Mouse (Mus musculus): ENCODE results near the gene Slc22a14.
A peak's percentile ranks its signal among the peaks of the same experiment; 100 is the strongest.
"Not testable (repeated sequence)": the region's sequence is repeated elsewhere in the genome, so short reads cannot be mapped to it uniquely, and the experiment has no call there.

Slc22a14 gene

GRCm38 (mm10) chr9:119322289-119323259, 42.8 kb downstream of the Slc22a14 start, which contains the start of gene Oxsr1:
Oxsr1 (minus strand) TSS chr9:119322427.
- peak; percentile 99 for DNase-seq (ENCODE audit: low read depth, low spot score)

- no peak for DNase-seq (ENCODE audit: low read depth, low spot score)
Measured at GRCm38 (mm10) chr9:119321392-119322229, 43.7 kb downstream of the Slc22a14 start.

- no peak for DNase-seq (ENCODE audit: low read depth, low spot score)
Measured at GRCm38 (mm10) chr9:119320946-119321345, 44.4 kb downstream of the Slc22a14 start.

GRCm38 (mm10) chr9:119320446-119320845, 44.9 kb downstream of the Slc22a14 start:
- no peak for DNase-seq (ENCODE audit: low read depth, low spot score)

GRCm38 (mm10) chr9:119318891-119319290, 46.5 kb downstream of the Slc22a14 start:
- DNase-seq (ENCODE audit: low read depth, low spot score): no peak

GRCm38 (mm10) chr9:119313096-119313495, 52.3 kb downstream of the Slc22a14 start:
- no peak for DNase-seq (ENCODE audit: low read depth, low spot score)

- DNase-seq (ENCODE audit: low read depth, low spot score): no peak
Measured at GRCm38 (mm10) chr9:119309067-119309466, 56.3 kb downstream of the Slc22a14 start.

- DNase-seq (ENCODE audit: low read depth, low spot score): no peak
Measured at GRCm38 (mm10) chr9:119305863-119306262, 59.5 kb downstream of the Slc22a14 start.

GRCm38 (mm10) chr9:119298563-119298962, 66.8 kb downstream of the Slc22a14 start:
- no peak for DNase-seq (ENCODE audit: low read depth, low spot score)

GRCm38 (mm10) chr9:119297696-119298095, 67.7 kb downstream of the Slc22a14 start:
- DNase-seq (ENCODE audit: low read depth, low spot score): no peak

- no peak for DNase-seq (ENCODE audit: low read depth, low spot score)
Measured at GRCm38 (mm10) chr9:119290791-119291190, 74.6 kb downstream of the Slc22a14 start.

GRCm38 (mm10) chr9:119280894-119281682, 84.3 kb downstream of the Slc22a14 start:
- no peak for DNase-seq (ENCODE audit: low read depth, low spot score)

GRCm38 (mm10) chr9:119278031-119278430, 87.3 kb downstream of the Slc22a14 start:
- no peak for DNase-seq (ENCODE audit: low read depth, low spot score)

GRCm38 (mm10) chr9:119276321-119276720, 89.0 kb downstream of the Slc22a14 start:
- no peak for DNase-seq (ENCODE audit: low read depth, low spot score)

GRCm38 (mm10) chr9:119274814-119275213, 90.5 kb downstream of the Slc22a14 start:
- DNase-seq (ENCODE audit: low read depth, low spot score): not testable (repeated sequence)

- DNase-seq (ENCODE audit: low read depth, low spot score): no peak
Measured at GRCm38 (mm10) chr9:119271496-119271895, 93.9 kb downstream of the Slc22a14 start.

GRCm38 (mm10) chr9:119268588-119269145, 96.7 kb downstream of the Slc22a14 start:
- DNase-seq (ENCODE audit: low read depth, low spot score): no peak

GRCm38 (mm10) chr9:119268120-119268519, 97.2 kb downstream of the Slc22a14 start:
- no peak for DNase-seq (ENCODE audit: low read depth, low spot score)

GRCm38 (mm10) chr9:119266121-119266395, 99.3 kb downstream of the Slc22a14 start:
- DNase-seq (ENCODE audit: low read depth, low spot score): not testable (repeated sequence)

GRCm38 (mm10) chr9:119265373-119266120, 99.8 kb downstream of the Slc22a14 start:
- not testable (repeated sequence) for DNase-seq (ENCODE audit: low read depth, low spot score)
